Mouse (Mus musculus) G1E-ER4 (cell line): Measurements from ENCODE around the gene Dctd. TPM values are rescaled to one million over a fixed set of nuclear protein-coding genes. Genes with fewer than 3 reads are reported as not detected.

Experiments
- GATA1 ChIP-seq: IDR thresholded peaks from one replicate; pipeline ENCODE4 v1.8.0; 2012; ENCODE audit warnings: low read length, inconsistent platforms
- polyA plus RNA-seq: library from polyadenylated mRNA; stranded (reverse); fragments of >175 nt; gene quantifications from 2 replicates; pipeline ENCODE4 v1.2.3, GENCODE M21; 2012

Gene Dctd
- polyA plus RNA-seq, 1 experiment: 19.8 TPM

GRCm38 (mm10) chr8:48126954-48127353 lies 28.1 kb downstream of the Dctd start:
- TF ChIP-seq GATA1: no peak

GRCm38 (mm10) chr8:48130266-48130665 lies 31.4 kb downstream of the Dctd start:
- TF ChIP-seq GATA1: no peak

- no peak for TF ChIP-seq GATA1
Observed at GRCm38 (mm10) chr8:48133321-48133720, 34.4 kb downstream of the Dctd start.

DNA sequence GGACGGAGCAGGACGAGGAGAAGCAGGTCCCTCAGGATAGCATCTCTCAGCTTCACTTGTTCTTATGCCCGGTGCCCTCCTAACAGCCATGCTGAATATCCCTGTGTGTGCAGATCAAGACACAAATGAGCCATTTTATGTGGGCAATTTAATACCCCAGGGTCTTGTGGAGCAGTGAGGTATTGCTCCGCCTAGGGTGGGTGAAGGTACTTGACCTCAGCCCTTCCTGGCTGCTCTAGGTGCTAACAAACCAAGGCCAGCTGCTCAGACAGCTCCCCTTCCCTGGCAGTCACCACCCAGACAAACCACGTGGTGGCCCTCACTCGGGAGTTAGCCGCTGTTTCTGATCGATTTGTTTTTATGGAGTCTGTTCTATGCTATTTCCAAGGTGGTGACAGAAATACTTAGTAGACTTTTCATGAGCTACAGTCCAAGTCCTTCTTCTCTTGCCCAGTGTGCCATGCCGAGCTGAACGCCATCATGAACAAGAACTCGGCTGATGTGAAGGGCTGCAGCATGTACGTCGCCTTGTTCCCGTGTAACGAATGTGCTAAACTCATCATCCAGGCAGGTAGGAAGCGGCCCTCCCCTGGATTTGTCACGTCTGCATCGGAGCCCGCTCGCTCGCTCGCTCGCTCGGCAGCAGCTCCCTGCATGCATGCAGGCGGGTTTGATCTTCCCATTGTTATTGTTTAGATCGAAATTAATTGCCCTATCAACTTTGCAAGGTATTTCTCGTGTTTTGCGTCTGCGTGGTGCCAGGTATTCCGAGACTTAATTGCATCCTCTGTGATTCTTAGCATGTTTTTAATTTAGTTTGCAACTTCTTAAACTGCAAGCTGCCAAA lies 38.1 kb downstream of the Dctd start:
- no peak for TF ChIP-seq GATA1

DNA sequence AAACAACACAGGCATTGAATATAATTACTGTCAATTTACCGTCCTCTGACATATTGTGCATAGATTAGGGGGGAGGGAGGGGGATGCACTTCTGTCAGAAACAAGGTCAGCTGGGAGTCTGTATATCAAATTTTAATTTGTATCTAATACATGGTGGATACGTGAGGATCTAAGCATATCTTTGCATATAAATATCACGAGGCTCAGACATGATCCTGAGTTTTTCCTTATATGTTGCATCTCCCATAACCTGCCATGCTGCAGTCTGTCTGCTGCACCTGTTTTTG lies 38.7 kb downstream of the Dctd start:
- TF ChIP-seq GATA1: no peak

DNA sequence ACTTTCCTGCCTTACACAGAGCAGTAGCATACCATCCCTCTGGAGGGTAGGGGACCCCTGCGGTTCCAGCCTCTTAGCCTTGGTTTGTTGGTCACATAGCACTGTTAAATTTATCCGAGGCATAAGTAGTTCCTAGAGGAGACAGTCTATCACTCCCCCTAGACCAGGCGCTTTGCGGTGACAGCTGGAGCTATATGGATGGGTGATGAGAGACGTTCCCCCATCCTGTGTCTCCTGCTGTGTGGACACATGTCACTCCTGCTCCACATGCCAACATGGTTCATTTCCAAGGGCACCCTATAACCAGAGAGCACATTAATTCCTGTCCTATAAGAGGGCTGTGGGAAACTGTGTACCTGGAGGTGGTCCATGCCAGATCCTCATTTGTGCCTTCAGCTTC lies 42.1 kb downstream of the Dctd start:
- TF ChIP-seq GATA1: no peak

GRCm38 (mm10) chr8:48145766-48146165 lies 46.9 kb downstream of the Dctd start:
- no peak for TF ChIP-seq GATA1

- no peak for TF ChIP-seq GATA1
Observed at GRCm38 (mm10) chr8:48146449-48146848, 47.6 kb downstream of the Dctd start.

DNA sequence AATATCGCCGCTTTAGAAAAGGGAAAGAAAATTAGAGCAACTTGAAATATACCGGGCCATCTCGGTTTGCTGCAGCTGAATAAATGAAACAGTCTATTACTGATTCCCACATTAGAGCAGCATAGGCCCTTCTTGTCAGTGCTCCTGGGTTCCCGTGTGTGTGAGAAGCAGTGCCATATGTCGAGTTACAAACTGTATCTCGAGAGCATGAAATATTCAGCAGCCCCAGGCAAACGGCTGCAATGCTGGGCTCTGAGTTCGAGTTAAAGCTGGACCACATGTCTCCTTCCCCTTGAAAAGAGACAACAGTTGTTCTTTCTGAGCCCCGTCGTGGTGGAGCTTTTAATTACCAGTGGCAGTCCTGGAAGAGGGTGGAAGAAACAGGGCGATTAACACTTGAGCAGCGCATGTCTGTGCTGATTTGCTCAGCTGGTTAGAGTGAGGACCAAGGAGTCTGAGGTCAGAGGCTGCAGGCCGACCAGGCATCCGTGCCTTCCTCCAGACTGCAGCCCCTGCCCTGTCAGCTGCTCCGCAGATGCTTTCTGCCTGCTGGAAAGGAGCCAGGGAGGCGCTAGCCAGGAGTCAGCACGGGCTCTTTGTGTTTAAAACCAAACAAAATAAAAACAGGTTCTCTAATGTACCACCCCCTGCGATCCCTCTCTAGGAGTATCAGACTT lies 53.3 kb downstream of the Dctd start:
- TF ChIP-seq GATA1: no peak

- no peak for TF ChIP-seq GATA1
Observed at GRCm38 (mm10) chr8:48153360-48154121, 54.6 kb downstream of the Dctd start.

DNA sequence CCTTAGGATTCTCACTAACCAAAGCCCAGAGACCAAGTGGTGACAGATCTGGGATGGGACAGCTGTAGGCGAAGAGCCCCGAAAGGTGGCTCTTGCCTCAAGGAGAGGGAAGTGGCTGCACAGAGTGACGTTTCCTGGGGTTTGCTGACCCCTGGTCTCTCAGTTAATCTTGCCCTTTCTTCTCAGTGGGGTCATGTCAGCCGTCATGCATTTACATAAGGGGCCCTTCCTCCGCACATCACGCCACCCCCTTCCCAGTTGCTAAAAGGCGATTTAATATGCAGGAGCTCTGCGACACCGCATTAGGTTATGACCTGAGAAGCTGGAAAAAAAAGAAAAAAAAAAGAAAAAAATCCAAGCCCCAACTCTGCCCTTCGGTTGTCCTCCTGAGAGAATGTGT lies 58.8 kb downstream of the Dctd start:
- no peak for TF ChIP-seq GATA1

- TF ChIP-seq GATA1: no peak
Observed at GRCm38 (mm10) chr8:48158560-48159217, 59.8 kb downstream of the Dctd start.

DNA sequence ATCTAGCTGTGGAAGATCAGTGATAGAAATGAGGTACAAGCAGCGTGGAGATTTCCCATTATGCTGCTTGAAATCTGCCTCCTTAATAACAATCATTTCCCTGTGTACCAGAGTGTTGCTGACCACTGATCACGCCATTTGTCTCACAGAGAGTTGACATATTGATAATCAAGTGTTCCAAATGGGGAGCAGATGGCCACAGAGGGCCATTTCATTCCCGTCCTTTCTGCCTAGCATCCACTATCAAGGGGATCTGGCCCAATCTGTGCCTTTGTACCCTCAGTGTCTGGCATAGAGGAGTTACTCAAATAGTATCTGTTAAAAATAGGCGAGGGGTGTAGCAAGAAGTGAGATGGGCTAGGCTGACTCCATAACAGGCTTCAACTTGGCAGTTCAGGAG lies 78.5 kb downstream of the Dctd start:
- TF ChIP-seq GATA1: no peak

GRCm38 (mm10) chr8:48177876-48178275 lies 79.0 kb downstream of the Dctd start:
- no peak for TF ChIP-seq GATA1

DNA sequence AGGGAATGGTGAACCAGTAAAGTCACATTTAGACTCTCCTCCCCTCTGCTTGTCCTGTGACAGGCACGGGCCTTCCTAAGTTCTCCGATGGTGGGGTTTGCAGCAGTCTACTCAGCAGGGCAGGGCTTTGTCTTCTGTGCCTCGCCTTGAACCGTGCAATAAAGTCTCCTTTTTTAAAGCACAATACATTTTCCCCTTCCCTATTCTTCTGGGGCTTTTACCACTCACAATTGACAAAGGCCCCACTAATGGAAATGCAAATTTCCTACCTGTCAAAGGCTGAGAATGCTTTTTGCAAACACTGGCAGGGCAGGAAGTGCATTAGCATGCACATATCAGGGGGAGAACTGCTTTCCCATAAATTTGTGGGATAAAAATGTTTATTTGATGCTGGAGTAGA lies 80.1 kb downstream of the Dctd start:
- TF ChIP-seq GATA1: no peak

DNA sequence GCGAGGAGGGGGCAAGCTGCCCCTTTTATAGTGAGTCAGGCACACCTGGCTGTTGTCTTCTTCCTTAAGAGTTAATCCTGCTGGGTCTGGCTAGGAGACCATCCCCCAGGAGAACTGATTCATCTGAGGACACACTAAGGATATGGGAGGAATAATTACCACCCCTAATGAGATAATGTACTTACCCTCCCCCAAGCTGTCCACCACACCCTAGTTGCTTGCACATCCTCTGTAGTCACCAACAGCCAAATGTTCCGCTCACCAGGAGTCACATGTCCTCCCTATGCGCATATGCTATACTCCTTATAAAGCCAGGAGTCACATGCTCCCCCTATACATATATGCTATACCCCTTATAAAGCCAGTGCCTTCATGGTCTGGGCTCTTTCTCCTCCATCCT lies 82.1 kb downstream of the Dctd start:
- TF ChIP-seq GATA1: no peak
